Mouse (Mus musculus) ES-E14 (cell line): Measurements from ENCODE around the gene Cxcl15. TPM values are rescaled to one million over a fixed set of nuclear protein-coding genes. Genes with fewer than 3 reads are reported as not detected.

Source experiments
- DNase-seq: peaks from one replicate; pipeline ENCODE4 v3.0.0-alpha.2; 2013; ENCODE audit warnings: low read depth, low spot score
- H3K27ac ChIP-seq: 2 replicates; pipeline ENCODE4 v1.5.1; 2012; ENCODE audit warnings: low read depth, mild to moderate bottlenecking, low read length, moderate library complexity, mixed read lengths; ENCODE audit not compliant: poor library complexity, insufficient read depth, severe bottlenecking
- H3K36me3 ChIP-seq: 2 replicates; pipeline ENCODE4 v1.6.1; 2012; ENCODE audit warnings: mild to moderate bottlenecking, low read length, moderate library complexity, mixed read lengths; ENCODE audit not compliant: control insufficient read depth, poor library complexity, insufficient read depth, severe bottlenecking
- H3K4me1 ChIP-seq, 2 experiments: fragments of 150-350 bp in 1 of 2; sonication (generic) in 1 of 2; 2 replicates each; pipeline ENCODE4 v1.6.1; 2012; ENCODE audit warnings: low read length in 2 of 2, mild to moderate bottlenecking in 1 of 2, mixed read lengths in 1 of 2; ENCODE audit not compliant: control insufficient read depth in 2 of 2, insufficient read depth in 2 of 2, poor library complexity in 1 of 2
- H3K4me3 ChIP-seq, 2 experiments: fragments of 150-350 bp in 1 of 2; sonication (generic) in 1 of 2; 2 replicates each; pipeline ENCODE4 v1.5.1; 2012; ENCODE audit warnings: low read length in 2 of 2, low read depth in 1 of 2, mild to moderate bottlenecking in 1 of 2, mixed read lengths in 1 of 2; ENCODE audit not compliant: insufficient read depth in 1 of 2, poor library complexity in 1 of 2, severe bottlenecking in 1 of 2
- H3K9ac ChIP-seq: 2 replicates; pipeline ENCODE4 v1.6.1; 2012; ENCODE audit warnings: low read depth, mild to moderate bottlenecking, low read length, mixed read lengths; ENCODE audit not compliant: poor library complexity, insufficient read depth, severe bottlenecking
- H3K9me3 ChIP-seq: fragments of 150-350 bp; sonication (generic); 2 replicates; pipeline ENCODE4 v1.6.1; 2012; ENCODE audit warnings: low read depth, mild to moderate bottlenecking, low read length; ENCODE audit not compliant: control insufficient read depth, insufficient read depth
- CHD2 ChIP-seq: IDR thresholded peaks from 2 replicates; pipeline ENCODE4 v1.6.1; 2014; ENCODE audit warnings: mild to moderate bottlenecking, low read depth, low read length, inconsistent platforms
- HCFC1 ChIP-seq: IDR thresholded peaks from 2 replicates; pipeline ENCODE4 v1.6.1; 2012; ENCODE audit warnings: low read length, inconsistent platforms, borderline replicate concordance; ENCODE audit not compliant: insufficient read depth
- MAFK ChIP-seq: IDR thresholded peaks from 2 replicates; pipeline ENCODE4 v1.6.1; 2014; ENCODE audit warnings: mild to moderate bottlenecking, low read depth, low read length, inconsistent platforms; ENCODE audit not compliant: insufficient read depth
- ZC3H11A ChIP-seq: IDR thresholded peaks from 2 replicates; pipeline ENCODE4 v1.6.1; 2012; ENCODE audit warnings: low read depth, mild to moderate bottlenecking, inconsistent platforms, low read length, borderline replicate concordance
- ZNF384 ChIP-seq: IDR thresholded peaks from 2 replicates; pipeline ENCODE4 v1.6.1; 2012; ENCODE audit warnings: low read depth, low read length, inconsistent platforms
- in situ Hi-C, 2 experiments: fragments of 600-800 bp; cut with MboI; formaldehyde crosslinking; loops; one replicate each; pipeline ENCODE4 v1.15.1; 2025; ENCODE audit warnings: low sequenced_read_pairs in 2 of 2, inconsistent platforms in 1 of 2; ENCODE audit not compliant: unreplicated experiment in 2 of 2
- total RNA-seq: library from RNA; depleted of rRNA; stranded (reverse); fragments of 300-350 nt; gene quantifications from 2 replicates; pipeline ENCODE4 v1.2.3, GENCODE M21; 2012

Gene Cxcl15
- total RNA-seq, 1 experiment: not detected

GRCm38 (mm10) chr5:90804574-90804973 is 10.2 kb downstream of the Cxcl15 start:
- TF ChIP-seq ZNF384 (no peak), ZC3H11A (no peak), MAFK (no peak), HCFC1 (no peak), CHD2 (no peak)
- in situ Hi-C loops: no loop called here
- H3K9ac ChIP-seq: no peak overlapping the region
- no peak overlapping the region for H3K27ac ChIP-seq
- no peak for DNase-seq
- H3K9me3 ChIP-seq: no peaks in the 10 kb centered on the region
- H3K4me1 ChIP-seq: no peaks in the 10 kb centered on the region
- H3K36me3 ChIP-seq: no peaks in the 10 kb centered on the region
- H3K4me3 ChIP-seq: no peak overlapping the region

DNA sequence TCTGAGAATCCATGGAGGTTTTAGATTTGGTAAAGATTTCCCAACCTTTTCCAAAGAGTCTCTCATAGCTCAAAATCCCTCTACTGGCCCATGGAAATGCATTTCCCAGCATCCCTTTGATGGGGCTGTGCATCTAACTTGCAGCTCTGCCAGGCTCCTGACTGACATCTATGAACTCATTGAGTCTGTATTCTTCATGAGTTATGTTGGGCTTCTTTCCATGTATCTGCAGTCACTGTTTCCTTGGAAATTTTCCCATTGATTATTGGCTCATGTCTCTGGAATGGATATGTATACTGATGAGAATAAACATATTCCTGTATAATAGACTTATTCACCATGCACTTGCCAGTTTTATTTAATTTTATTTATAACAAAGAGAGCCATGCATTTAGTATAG is 11.7 kb downstream of the Cxcl15 start:
- H3K9ac ChIP-seq: no peak overlapping the region
- DNase-seq: no peak

DNA sequence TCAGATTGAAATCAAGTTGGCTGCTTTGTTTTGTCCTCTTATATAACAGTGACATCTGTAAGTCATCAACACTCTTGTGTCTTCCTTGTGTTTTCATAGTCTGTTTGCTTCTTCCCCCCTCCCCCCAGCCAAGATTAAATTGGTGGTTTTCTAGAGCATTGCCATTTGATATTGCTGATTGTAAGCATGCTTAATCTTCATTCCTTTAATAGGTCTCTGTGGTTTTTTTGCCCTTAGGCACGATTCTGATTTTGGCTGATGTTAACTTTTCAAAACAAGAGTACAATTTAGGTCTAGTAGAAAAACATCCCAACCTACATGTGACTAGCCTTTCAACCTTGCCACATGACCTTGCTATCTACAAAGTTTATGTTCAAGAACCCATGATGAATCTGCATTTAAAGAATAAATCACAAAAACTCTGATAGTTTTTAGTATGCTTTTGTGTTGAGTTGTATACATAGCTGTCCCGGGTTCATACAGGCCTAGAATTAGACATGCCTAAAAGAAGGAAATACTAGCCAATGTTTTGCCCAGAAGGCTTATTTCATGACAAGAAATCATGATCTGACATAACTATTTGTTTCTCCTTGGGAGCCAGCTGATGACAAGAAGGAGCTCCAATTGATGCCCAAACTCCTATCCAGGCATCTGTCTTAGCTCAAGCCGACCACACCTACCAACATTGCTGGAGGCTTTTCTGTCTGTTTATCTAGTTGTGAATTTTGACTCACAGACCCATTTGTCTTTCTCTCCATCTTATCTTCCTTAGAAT is 13.0 kb downstream of the Cxcl15 start:
- Histone ChIP-seq H3K9ac (no peak overlapping the region), H3K4me1 (no peaks in the 10 kb centered on the region), H3K27ac (no peak overlapping the region), H3K4me3 (no peak overlapping the region), H3K9me3 (no peaks in the 10 kb centered on the region), H3K36me3 (no peaks in the 10 kb centered on the region)
- TF ChIP-seq MAFK (no peak), HCFC1 (no peak), ZC3H11A (no peak), ZNF384 (no peak), CHD2 (no peak)
- in situ Hi-C loops: no loop called here
- no peak for DNase-seq

More for the DNA sequence above, 11.7 kb downstream of the Cxcl15 start:
- Histone ChIP-seq H3K4me1 (no peaks in the 10 kb centered on the region), H3K27ac (no peak overlapping the region), H3K36me3 (no peaks in the 10 kb centered on the region), H3K9me3 (no peaks in the 10 kb centered on the region), H3K4me3 (no peak overlapping the region)
- in situ Hi-C loops: no loop called here
- no peak for TF ChIP-seq HCFC1
- TF ChIP-seq ZNF384: no peak
- TF ChIP-seq ZC3H11A: no peak
- no peak for TF ChIP-seq MAFK
- TF ChIP-seq CHD2: no peak

- Histone ChIP-seq H3K27ac (no peak overlapping the region), H3K4me3 (no peak overlapping the region), H3K9me3 (no peaks in the 10 kb centered on the region), H3K4me1 (no peaks in the 10 kb centered on the region), H3K36me3 (no peaks in the 10 kb centered on the region), H3K9ac (no peak overlapping the region)
- TF ChIP-seq HCFC1: no peak
- no peak for TF ChIP-seq MAFK
- TF ChIP-seq CHD2: no peak
- TF ChIP-seq ZNF384: no peak
- no peak for TF ChIP-seq ZC3H11A
- DNase-seq: no peak
- in situ Hi-C loops: no loop called here
Observed at GRCm38 (mm10) chr5:90819756-90820155, 25.4 kb downstream of the Cxcl15 start.
